In the genomic region with DNA sequence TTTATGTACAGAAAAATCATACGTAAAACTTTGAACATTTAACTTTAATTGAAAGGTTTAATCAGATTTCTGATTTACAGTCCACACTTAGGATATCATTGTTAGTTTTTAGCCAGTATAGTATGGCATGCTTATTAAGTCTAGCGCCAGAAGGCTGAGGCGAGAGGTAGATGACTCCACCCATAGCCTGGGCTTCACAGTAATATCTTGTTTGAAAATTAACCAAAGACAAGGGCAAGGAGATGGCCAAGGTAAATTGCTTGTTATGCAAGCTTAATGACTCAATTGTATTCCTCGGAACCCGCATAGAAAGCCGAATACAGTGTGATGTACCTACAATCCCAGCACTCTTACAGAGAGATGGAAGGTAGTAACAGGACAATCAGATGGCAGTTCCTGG, we compare ENCODE assay signal across 17 mouse cellular contexts.
"Had no signal": no experiment of that assay in that cellular context is flagged by ENCODE, and none has a peak within 500 bp of the region (broad histone marks: within the 10 kb centered on the region; RNA-seq: fewer than 3 reads in every experiment).

No protein-coding gene starts in this region.

- H3K4me1 ChIP-seq: kidney, embryonic 15.5 days; limb, embryonic 12.5 days; limb, embryonic 15.5 days; liver, embryonic 12.5 days; liver, embryonic 15.5 days; lung, embryonic 15.5 days; midbrain, embryonic 10.5 days had no signal

- H3K9me3 ChIP-seq: kidney, embryonic 15.5 days; limb, embryonic 12.5 days; limb, embryonic 15.5 days; liver, embryonic 12.5 days; liver, embryonic 15.5 days; lung, embryonic 15.5 days; megakaryocyte, embryonic 14.5 days; midbrain, embryonic 10.5 days; midbrain, embryonic 13.5 days had no signal

- H3K4me3 ChIP-seq: kidney, embryonic 15.5 days; left cerebral cortex, adult 2 months; limb, embryonic 12.5 days; limb, embryonic 15.5 days; liver, embryonic 12.5 days; liver, embryonic 15.5 days; lung, embryonic 15.5 days; megakaryocyte, embryonic 14.5 days; midbrain, embryonic 10.5 days; midbrain, embryonic 13.5 days had no signal

- H3K27me3 ChIP-seq: kidney, embryonic 15.5 days; lung, embryonic 15.5 days had no signal

- H3K9ac ChIP-seq: kidney, embryonic 15.5 days; limb, embryonic 12.5 days; limb, embryonic 15.5 days; liver, embryonic 12.5 days; liver, embryonic 15.5 days; lung, embryonic 15.5 days had no signal

- H3K27ac ChIP-seq: kidney, embryonic 15.5 days; left cerebral cortex, adult 2 months; limb, embryonic 12.5 days; limb, embryonic 15.5 days; liver, embryonic 12.5 days; liver, embryonic 15.5 days; lung, embryonic 15.5 days; midbrain, embryonic 10.5 days; midbrain, embryonic 13.5 days had no signal

- H3K36me3 ChIP-seq: kidney, embryonic 15.5 days; limb, embryonic 12.5 days; limb, embryonic 15.5 days; liver, embryonic 12.5 days; liver, embryonic 15.5 days; lung, embryonic 15.5 days; midbrain, embryonic 10.5 days; midbrain, embryonic 13.5 days had no signal

- DNase-seq: kidney, adult 11 months; layer of hippocampus, postnatal 36 days; lung, adult 18-20 months; lung, postnatal 10 days; lung, postnatal 36 days; thymus, postnatal 25 days had no signal

- ATAC-seq: liver, embryonic 12.5 days; midbrain, embryonic 13.5 days; midbrain, embryonic 16.5 days had no signal

- H3K4me2 ChIP-seq: kidney, embryonic 15.5 days; limb, embryonic 12.5 days; limb, embryonic 15.5 days; liver, embryonic 12.5 days; liver, embryonic 15.5 days; lung, embryonic 15.5 days; midbrain, embryonic 13.5 days had no signal
